Mouse (Mus musculus) small intestine, adult 2 months (tissue): ENCODE measurements at regions not wholly inside any gene's neighbourhood (a gene's known extent, or its start where the extent isn't known, plus 50 kb on each side); places are given as distances from the start of the nearest gene placed in this dataset.

Source experiments
- CTCF ChIP-seq: fragments of 200-500 bp; IDR thresholded peaks from 2 replicates; pipeline ENCODE4 v1.5.1; 2012; ENCODE audit warnings: low read depth, mild to moderate bottlenecking, control low read depth, inconsistent platforms, low read length, moderate library complexity, mixed read lengths; ENCODE audit not compliant: insufficient replicate concordance, insufficient read length; ENCODE audit errors: extremely low read depth
- POLR2A ChIP-seq: fragments of 200-500 bp; IDR thresholded peaks from 2 replicates; pipeline ENCODE4 v1.6.1; 2012; ENCODE audit warnings: low read depth, mild to moderate bottlenecking, control low read depth, inconsistent platforms, low read length, moderate library complexity

DNA sequence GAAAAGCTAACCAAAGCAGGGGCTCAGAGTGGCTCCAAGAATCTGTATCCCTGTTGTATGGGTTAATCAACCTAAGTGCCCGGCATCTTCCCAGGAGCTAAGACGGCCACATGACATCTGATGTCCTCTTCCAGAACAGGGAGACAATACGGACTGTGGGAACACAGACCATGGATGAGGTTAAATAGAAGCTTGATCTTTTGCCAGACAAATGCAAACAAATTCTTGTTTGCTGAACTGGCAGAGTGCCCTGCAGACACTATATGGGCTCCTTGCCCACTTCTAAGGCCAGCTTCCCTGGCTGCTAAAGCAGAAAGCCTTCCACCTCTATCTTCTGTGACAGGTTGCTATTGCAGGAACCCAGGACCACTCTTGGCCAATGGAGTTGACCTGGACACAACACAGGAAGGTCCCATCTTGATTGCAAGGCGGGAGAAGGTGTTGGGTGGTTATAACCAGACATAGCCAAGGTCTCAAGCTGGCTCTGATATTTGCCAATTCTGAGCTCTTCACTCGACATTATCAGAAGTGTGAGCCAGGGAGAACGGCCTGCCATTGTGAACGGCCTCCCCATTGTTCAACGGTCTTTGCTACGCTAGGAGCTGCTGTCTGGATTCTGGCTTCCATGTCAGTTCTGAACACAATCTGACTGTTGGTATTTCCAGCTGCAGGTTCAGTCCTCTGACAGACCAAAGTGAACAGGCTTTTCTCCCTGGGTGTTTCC is 237.5 kb upstream of the 3110018I06Rik start:
- TF ChIP-seq CTCF = no peak
- no peak for TF ChIP-seq POLR2A
